Mouse (Mus musculus): ENCODE measurements at regions not wholly inside any gene's neighbourhood (a gene's known extent, or its start where the extent isn't known, plus 50 kb on each side); places are given as distances from the start of the nearest gene placed in this dataset.
"Not testable (repeated sequence)": the region's sequence is repeated elsewhere in the genome, so short reads cannot be mapped to it uniquely, and the experiment has no call there.

DNA sequence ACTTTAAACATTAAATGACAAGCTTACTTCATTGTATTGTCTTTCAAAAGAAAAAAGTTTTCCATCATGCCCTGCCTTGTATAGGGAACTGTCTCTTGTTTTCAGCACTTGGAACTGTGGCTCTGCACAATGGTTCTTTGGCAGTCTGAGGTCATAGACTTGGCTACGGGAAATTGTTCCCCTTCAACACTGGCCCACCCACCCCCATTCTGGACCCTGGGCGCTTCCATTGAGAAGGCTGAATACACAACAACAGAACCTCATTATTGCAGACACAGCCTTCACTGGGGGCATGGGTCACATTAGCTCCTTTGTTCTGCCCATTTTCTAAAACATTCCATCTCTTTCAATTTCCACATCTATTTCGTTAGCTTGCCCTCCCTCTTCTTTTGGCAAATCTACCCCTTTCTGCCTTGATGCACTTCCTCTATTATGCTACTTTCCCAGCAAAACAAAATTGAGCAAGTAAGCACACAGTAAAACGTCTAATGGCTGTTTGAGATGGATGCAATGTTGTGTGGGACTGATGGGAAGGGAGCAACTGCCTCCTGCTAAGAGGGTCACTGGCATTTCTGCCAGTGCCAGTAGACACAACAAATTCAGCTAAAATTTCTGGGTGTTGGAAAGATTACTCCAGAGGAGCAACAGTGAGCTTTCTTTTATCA lies 136.0 kb upstream of the Mad2l1 start:
- peak; percentile 52 for DNase-seq

DNA sequence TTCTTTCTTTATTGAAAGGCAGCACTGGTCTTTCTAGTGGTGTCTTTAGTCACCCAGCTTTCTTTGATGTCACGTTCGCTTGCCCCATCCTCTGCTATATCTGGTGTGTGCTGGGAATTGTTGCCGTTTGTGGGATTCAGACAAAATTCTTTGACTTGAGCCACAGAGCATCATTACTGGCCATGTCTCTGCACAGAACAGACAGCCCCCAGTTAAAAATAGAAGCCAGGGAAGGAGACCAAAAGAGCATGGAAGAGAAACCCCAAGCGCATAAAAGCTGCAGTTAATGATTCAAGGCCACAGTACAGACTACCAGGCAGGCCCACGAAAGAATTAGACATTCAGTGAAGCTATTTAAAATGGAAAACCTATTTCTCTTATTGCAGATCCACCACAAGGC lies 133.7 kb upstream of the Mad2l1 start:
- no peak for DNase-seq

DNA sequence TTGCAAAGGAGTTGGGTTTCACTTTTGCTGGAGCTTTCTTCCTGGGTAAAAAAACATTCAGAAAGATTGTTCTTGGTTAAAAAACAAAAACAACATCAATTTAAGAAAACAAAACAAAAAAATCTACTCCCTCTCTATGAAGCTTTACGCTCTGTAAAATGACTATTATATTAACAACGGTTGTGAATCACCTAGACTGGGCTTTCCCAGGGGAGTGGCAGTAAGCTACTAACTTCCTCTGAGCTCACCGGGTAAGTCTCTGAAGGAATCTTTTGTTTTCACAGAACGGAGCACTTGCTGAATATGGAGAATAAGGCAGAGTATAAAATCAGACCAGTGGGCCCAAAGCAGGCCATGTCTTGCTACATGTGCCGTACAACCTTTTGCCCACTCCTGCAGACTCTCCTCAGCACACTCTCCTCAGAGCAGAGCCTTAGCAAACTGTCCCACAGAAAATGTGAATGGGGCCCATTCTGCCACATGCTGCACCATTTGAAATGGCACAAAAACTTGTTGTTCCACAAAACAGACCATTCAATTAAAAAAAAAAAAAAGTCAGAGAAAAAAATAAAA lies 133.2 kb upstream of the Mad2l1 start:
- no peak for DNase-seq

DNA sequence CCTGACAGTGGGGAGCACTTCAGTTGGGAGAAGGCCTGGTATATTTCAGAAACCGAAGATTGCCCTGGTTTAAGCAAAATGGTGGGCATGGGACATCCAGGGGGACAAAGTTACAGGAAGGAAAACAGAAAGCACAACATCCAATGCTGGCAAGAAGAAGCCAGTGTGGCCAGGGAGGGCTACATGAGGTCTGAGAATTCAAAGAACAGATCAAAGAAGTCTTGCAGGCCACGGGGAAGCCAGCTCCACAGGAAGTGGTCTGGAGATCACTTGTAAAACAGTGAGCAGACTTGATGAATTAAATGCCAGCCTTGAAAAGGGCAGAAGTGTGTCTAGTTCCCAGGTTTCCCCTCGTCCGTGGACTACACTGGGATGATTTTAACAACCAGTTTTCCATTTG lies 120.4 kb upstream of the Mad2l1 start:
- DNase-seq = no peak

DNA sequence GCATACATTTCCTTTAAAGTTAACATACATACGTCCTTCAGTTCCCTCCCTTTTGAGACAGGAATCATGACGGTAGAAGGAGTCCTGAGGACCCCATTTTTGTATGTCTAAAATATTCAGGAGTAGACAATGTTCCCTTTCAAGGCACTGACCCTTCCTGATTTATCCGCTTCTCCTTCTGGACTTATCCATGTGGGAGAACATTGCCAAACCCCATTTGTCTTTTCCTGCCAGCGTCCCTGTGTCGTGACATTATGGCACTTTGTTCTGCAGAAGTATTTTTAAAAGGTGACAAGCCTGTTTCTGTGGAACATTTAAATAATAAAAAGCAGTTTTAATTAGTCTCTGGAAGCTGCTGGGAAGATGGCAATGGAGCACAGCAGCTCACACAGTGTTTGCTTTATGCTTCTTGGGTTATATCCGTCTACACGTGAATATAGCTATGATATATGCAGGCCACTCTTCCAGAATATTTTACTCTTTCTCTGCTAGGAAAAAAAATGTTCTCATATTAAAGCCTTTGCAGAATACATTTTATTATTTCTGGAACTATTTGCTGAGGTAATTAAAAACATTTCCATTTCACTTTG lies 115.6 kb upstream of the Mad2l1 start:
- DNase-seq = no peak

DNA sequence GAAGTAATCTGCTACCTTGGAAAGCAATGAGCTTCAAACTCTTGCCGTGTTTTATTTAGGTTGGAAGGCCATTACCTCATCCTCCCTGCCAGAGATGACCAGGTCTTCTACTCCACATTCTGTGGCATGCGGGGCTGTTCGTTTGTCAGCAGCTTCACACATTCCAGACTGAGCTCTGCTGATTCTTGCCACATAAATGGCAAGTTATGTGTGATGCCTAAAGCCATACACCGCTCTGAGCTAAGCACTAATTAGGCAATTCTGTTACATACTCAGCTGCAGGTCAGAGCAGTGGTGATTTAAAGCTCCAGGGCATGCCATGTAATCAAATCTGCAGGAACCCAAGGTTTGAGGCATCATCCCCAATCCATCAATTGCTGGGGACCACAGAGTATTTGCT lies 106.8 kb upstream of the Mad2l1 start:
- no peak for DNase-seq

DNA sequence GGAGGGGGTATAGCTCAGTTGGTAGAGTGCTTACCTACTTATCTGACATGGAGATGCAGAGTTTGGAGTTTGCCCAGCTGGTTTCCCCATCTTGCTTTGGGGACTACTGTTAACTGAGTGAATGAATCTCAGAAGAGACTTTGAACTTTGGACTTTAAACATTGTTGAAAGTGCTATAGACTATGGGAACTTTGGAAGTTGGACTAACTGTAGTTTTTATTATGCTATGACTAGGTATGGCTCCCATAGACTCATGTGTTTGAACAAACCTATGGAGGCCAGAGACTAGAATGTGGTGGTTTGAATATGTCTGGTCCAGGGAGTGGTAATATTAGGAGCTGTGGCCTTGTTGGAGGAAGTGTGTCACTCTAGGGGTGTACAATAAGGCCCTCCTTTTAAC lies 84.8 kb upstream of the Mad2l1 start:
- DNase-seq = not testable (repeated sequence)

DNA sequence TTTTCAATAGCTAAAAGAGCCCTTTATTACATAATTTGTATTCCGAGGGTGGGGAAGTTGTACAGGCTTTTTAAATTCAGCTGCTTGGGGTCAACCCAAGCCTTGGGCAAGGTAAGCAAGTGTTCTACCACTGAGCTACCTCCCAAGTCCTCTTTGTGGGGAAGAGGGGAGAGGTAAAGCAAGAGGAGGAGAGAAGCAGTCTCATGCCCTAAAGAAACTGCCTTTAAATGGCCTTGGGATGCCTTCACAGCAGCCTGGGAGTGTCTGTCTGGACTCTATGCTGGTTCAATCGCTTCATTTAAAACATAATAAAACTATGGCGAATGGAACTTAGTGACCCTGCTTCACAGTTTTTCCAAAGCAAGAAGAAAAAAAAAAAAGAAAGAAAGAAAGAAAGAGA lies 77.0 kb upstream of the Mad2l1 start:
- no peak for DNase-seq

DNA sequence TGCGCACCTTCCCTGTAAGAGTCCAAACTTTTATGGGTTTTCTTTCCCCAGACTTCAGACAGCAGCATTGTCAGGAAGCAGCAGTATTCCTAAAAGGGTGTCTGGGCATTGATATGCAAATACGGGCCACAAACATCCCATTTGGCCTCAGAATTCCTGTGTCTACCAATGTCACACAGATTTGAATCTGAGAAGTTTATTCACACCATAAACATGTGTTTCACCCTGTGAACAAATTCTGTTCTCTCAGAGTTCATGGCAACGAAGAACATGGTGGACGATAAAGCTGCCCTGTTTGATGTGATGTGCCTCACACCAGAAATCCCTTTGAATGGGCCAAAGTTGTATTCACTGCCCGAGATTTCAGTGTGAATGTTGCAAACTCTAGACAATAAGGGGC lies 70.7 kb upstream of the Mad2l1 start:
- no peak for DNase-seq

DNA sequence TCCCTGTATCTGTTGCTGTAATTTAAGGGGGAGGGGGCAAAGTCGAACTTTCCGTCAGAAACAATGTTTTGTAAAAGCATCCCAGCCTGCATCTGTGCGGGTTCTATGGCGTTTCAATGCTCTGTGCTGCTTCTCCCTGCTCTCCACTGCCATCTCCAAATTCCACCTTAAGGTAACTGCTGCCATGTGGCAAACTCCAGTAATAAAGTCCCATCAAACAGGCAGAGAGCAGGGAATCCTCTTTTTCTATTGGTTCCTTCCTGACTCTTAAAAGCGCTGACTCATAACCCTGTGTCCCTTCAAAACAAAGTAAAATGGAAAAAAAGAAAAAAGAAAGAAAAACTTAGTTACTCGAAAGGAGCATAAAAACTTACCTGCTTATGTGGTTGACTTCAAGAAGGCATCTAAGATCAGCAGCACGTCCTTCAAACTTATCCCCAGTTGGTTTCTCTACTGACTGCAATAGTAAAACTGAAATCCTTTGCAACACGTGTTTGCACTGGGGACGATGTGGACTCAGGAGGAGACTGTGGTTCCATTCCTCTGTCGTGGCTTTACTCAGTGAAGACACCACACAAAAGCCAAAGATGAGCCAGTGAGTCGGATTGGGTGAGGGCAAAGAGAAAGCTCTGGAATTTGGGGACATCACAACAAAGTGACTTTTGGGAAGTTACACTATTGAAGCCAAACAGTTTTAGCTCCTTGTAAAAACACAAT lies 69.9 kb upstream of the Mad2l1 start:
- no peak for DNase-seq

DNA sequence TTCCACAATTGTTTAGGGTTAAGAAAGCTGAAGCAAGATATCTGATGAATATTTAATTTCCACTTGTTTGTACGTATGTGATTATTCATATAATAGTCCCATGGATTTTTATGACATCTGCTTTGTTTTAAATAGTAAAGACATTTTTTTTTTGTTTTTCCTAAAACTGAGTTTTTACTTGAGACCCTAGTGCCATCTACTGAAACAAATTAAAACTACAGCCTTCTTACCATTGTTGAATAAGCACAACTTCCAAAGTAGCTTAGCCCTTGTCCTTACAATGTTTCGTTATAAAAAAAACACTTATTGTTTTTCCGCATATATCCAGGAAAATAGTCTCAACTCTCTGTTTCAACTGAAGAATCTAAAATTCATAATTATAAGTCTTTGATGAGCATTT lies 68.4 kb upstream of the Mad2l1 start:
- DNase-seq = no peak

DNA sequence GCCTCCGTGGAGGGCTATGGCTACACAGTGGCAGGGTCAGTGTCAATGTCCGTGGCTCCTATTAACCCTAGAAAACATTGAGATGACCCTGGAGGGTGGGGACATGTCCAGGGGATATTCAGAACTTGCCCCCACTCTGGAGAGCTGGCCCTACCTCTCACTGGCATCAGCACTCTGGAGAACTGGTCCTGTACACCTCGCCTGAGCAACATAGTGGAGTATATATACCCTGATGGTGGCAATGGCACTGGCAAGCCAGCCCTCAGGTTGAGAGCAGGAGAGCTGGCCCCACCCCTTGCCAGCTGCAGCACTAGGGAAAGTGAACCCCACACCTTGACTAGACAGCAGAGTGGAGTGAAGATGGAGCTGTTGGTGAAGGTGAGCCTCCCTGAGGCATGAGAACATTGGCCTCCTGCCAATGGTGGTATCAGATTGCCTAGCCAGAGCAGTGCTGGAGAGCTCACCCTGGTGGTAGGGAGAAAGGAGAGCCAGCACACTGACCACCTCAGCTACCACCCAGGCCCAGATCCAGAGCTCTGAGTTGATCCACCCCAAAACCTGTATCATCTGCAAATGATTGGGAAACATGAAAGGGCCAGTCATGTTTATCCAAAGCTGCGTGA lies 64.5 kb upstream of the Mad2l1 start:
- DNase-seq = no peak

DNA sequence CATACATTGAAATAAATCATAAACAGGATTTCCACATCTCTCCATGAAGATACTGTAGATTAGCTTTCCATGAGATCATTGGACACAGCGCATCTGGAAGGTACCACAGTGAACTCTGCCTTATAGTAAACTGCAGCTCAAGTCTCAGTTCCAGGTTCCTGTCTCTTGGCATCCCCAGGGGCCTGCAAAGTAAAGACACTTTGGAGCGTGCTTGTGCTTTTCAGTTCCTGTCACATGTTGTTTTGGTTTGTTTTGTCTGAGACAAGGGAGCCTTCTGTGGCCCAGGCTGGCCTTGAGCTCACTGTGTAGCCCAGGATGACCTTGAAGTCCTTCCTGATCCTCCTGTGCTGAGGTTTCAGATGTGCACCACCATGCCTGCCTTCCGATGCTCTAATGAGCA lies 63.4 kb upstream of the Mad2l1 start:
- no peak for DNase-seq

DNA sequence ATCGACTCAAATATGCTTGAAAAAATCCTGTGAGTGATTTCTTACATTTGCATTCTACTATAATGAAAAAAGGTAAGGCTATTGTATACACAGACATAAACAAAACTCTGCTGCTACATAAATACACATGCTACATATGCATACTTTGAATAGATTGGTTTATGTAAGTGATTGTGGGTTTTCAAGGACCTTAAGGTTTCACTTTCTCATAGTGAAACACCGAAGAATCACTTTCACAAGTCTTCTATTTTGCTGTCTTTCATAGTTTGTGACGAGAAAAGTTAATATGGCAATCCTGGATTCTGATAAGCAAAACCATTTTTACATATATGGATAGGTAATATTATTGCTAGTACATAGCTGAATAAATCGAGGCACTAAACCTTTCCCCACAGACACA lies 62.5 kb upstream of the Mad2l1 start:
- DNase-seq = no peak

DNA sequence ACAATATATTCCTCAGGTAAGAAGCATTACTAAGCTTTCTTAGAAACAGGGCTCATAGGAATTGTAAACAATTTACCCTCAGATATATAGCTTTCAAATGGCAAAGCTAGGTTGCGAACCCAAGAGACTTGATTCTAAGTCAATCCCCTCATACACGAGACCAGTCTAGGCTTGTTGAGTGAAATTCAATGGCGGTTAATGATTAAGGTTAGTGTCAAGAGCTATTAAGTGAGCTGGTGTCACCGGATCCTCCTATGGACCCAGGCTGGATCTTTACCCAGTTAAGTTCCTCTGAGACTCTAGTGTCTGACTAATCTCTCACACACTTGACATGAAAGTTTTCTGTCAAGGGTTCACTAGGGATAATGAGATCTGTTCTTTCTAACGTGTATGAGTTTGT lies 57.6 kb upstream of the Mad2l1 start:
- DNase-seq = no peak

DNA sequence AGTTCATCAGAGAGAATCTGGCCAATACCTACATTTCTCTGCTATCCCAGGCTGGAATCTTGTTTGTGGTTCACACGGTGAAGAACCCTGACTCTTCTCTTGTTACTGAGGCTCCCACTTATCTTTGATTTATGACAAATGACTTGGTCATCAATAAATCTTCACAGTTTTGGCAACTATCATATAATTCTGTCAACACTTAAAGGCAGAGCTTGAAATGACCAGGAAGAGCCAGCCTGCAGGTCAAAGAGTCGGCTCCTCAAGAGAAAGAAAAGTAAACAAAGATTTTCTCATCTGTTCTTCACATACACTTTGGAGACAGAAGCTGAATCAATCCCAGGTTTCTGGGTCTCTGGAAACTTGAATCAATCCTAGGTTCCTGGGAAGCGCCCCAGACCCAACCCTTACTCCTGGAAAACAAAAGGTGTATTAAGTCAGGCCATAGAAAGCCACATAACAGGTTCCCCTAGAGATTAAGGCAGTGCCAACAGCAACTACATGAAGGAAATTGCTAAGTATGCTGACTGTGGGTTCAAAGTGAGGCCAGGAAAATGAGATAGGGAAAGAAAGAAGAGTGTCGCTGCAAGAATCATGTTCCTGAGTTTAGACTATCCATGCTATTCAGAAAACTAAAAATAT lies 56.7 kb upstream of the Mad2l1 start:
- no peak for DNase-seq

DNA sequence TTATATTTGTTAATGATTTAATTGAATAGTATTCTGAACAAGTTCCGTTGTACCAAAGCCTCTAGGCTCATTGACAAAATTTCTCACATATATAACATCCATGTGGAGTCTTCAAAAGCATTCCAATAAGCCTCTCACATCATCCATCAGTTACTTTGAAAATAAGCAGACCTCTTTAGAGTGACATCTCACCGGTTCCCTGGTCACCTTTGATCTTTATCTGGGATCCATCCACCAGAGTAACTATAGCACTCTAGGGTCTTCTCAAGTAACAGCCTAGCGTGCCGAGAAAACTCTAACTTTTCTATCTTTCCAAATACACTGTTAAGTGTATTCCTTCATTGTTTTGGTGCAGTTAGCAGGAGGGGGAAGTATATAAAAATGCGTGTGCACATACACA lies 55.6 kb upstream of the Mad2l1 start:
- DNase-seq = no peak

DNA sequence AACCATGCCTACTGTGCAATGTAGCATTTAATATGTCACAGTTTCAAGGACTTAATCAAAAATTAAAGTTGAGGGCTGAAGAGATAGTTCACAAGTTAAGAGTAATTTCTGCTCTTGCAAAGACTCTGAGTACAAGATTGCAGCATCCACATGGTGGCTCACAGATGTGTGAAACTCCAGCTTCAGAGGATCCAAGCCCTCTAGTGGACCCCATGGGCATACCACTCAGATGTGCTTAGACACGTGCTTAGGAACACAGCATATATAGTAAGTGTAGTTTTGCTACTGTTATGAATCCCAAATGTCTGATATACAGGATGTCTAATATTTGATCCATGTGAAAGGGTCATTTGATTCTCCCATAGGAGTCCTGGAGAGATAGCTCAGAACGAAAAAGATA lies 55.0 kb upstream of the Mad2l1 start:
- no peak for DNase-seq

DNA sequence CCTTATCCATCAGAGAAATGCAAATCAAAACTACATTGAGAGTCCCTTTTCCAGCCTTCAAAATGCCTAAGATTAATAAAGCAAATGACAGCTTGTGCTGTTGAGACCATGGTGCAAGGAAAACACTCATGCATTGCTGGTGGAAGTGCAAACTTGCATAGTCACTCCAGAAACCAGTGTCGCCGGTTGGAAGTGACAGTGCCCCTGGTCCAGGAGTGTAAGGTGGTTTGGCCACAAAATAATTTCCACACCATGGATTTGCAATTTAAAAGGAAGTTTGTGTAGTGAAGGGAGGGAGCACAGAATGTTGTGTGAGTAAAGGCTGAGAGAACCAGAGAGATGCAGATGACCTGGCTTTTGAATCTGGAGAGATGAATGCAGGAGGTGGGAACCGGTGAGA lies 52.4 kb upstream of the Mad2l1 start:
- DNase-seq = no peak

Data from layer of hippocampus, adult 9-11 months (tissue).